Mouse (Mus musculus) lung, postnatal 0 days (tissue): ENCODE results near the gene Arhgap32.

ENCODE experiments used
- CTCF ChIP-seq: IDR thresholded peaks from 2 replicates; pipeline ENCODE4 v1.5.1; 2016; ENCODE audit warnings: antibody characterized with exemption, mild to moderate bottlenecking
- EP300 ChIP-seq: IDR thresholded peaks from 2 replicates; pipeline ENCODE4 v1.6.1; 2016; ENCODE audit warnings: antibody characterized with exemption, mild to moderate bottlenecking, control low read depth

DNA sequence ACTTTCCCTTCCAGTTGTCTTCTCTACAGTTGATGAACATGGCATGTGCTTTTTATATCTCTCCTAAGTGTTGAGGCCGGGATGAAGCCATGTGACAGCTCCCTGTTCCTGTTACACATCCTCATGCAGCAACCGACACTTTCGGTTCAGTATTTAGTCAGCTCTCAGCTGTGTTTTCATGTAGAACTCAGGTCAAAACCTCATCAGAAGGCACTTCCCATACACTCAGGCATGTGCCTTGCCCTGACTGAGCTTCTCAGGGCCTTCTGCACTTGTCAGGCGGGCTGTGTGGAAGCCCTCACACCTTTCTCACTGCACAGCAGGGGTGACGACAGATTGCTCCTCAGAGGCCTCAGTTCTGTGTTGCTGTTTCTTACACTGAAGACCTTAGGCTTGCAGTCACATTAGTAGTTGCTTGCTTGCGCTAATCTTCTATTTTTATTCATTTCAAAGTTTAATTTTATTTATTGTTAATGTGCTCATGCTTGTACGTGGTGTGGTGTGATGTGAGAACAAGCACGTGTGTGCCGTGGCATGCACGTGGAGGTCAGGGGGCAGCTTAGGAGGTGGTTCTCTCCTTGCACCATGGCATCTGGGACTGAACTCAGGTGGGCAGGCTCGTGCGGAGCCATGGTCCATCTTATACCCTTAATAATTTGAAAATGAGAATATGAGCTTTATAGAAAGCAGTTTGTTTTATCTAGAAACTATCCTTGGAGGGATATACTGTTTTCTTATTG lies 30.5 kb downstream of the Arhgap32 start:
- TF ChIP-seq CTCF (no peak), EP300 (no peak)
